Mouse (Mus musculus): Measurements from ENCODE around the gene Adh5.

GRCm38 (mm10) chr3:138431835-138432234 is 11.1 kb upstream of the Adh5 start:
- TF ChIP-seq POLR2A (IDR thresholded peaks at IDR 0.05; ENCODE audit: borderline replicate concordance, control insufficient read depth, low read depth, low read length) (no peak), CTCF (IDR thresholded peaks at IDR 0.05; ENCODE audit: control insufficient read depth, insufficient read depth, low read length) (no peak)
